ENCODE assay signal across 28 mouse cellular contexts in genomic region chr9:46749441-46749840, GRCm38 (mm10).
DNase-seq lines count a peak whose midpoint lies in the region; ATAC-seq lines count a peak whose summit lies in the region.
"Had no signal": no experiment of that assay in that cellular context is flagged by ENCODE, and none has a peak within 500 bp of the region (broad histone marks: within the 10 kb centered on the region; RNA-seq: fewer than 3 reads in every experiment).

No protein-coding gene starts in this region.

- H3K9me3 ChIP-seq in forebrain, embryonic 13.5 days (replicated peaks), result no peaks in the 10 kb centered on the region
- no peaks in the 10 kb centered on the region for H3K9me3 ChIP-seq in forebrain, embryonic 10.5 days
- H3K9me3 ChIP-seq in hindbrain, embryonic 16.5 days (ENCODE audit: control insufficient read depth, low read length), result no peaks in the 10 kb centered on the region
- no peaks in the 10 kb centered on the region for H3K9me3 ChIP-seq in hindbrain, embryonic 14.5 days (ENCODE audit: control insufficient read depth, low read length)
- no peaks in the 10 kb centered on the region for H3K9me3 ChIP-seq in midbrain, embryonic 16.5 days (replicated peaks; ENCODE audit: control insufficient read depth, low read length, poor library complexity, severe bottlenecking)
- no peaks in the 10 kb centered on the region for H3K9me3 ChIP-seq in midbrain, embryonic 15.5 days
- H3K9me3 ChIP-seq: hindbrain, embryonic 10.5 days; liver, embryonic 12.5 days; midbrain, embryonic 12.5 days; neural tube, embryonic 12.5 days had no signal

- peaks cover 2% of the 10 kb centered on the region; the same call in 1 of the 2 replicates for H3K27me3 ChIP-seq in forebrain, embryonic 13.5 days
- H3K27me3 ChIP-seq in forebrain, embryonic 10.5 days (ENCODE audit: poor library complexity, severe bottlenecking), result no peaks in the 10 kb centered on the region
- no peaks in the 10 kb centered on the region for H3K27me3 ChIP-seq in hindbrain, embryonic 16.5 days (replicated peaks; ENCODE audit: control insufficient read depth, insufficient read depth, low read length)
- H3K27me3 ChIP-seq in hindbrain, embryonic 14.5 days (ENCODE audit: control insufficient read depth, insufficient read depth, low read length), result no peaks in the 10 kb centered on the region
- H3K27me3 ChIP-seq in midbrain, embryonic 16.5 days (ENCODE audit: control insufficient read depth, insufficient read depth, low read depth, low read length), result no peaks in the 10 kb centered on the region; the same call in 1 of the 2 replicates
- no peaks in the 10 kb centered on the region for H3K27me3 ChIP-seq in midbrain, embryonic 15.5 days (replicated peaks)
- H3K27me3 ChIP-seq: liver, embryonic 12.5 days; midbrain, embryonic 12.5 days; neural tube, embryonic 12.5 days had no signal

- H3K4me3 ChIP-seq in forebrain, embryonic 13.5 days, result no peak overlapping the region
- no peak overlapping the region for H3K4me3 ChIP-seq in forebrain, embryonic 10.5 days
- no peak overlapping the region for H3K4me3 ChIP-seq in hindbrain, embryonic 16.5 days (ENCODE audit: low read length)
- no peak overlapping the region for H3K4me3 ChIP-seq in hindbrain, embryonic 14.5 days (replicated peaks; ENCODE audit: low read length)
- H3K4me3 ChIP-seq in midbrain, embryonic 16.5 days (ENCODE audit: low read depth, low read length), result no peak overlapping the region
- H3K4me3 ChIP-seq in midbrain, embryonic 15.5 days, result no peak overlapping the region
- H3K4me3 ChIP-seq: gastrocnemius, adult 2 months; heart, adult 2 months; hindbrain, embryonic 10.5 days; liver, embryonic 12.5 days; midbrain, embryonic 12.5 days; myocyte; neural tube, embryonic 12.5 days had no signal

- H3K36me3 ChIP-seq in forebrain, embryonic 13.5 days (ENCODE audit: poor library complexity, severe bottlenecking), result no peaks in the 10 kb centered on the region
- H3K36me3 ChIP-seq in forebrain, embryonic 10.5 days (replicated peaks), result no peaks in the 10 kb centered on the region
- H3K36me3 ChIP-seq in hindbrain, embryonic 16.5 days (ENCODE audit: control insufficient read depth, insufficient read depth, low read length), result no peaks in the 10 kb centered on the region
- H3K36me3 ChIP-seq in hindbrain, embryonic 14.5 days (replicated peaks; ENCODE audit: control insufficient read depth, insufficient read depth), result no peaks in the 10 kb centered on the region
- H3K36me3 ChIP-seq in midbrain, embryonic 16.5 days (ENCODE audit: control insufficient read depth, insufficient read depth, low read length), result no peaks in the 10 kb centered on the region
- no peaks in the 10 kb centered on the region for H3K36me3 ChIP-seq in midbrain, embryonic 15.5 days (replicated peaks)
- H3K36me3 ChIP-seq: hindbrain, embryonic 10.5 days; liver, embryonic 12.5 days; midbrain, embryonic 12.5 days; neural tube, embryonic 12.5 days had no signal

- H3K4me2 ChIP-seq in forebrain, embryonic 13.5 days, result no peak overlapping the region
- H3K4me2 ChIP-seq in hindbrain, embryonic 16.5 days (ENCODE audit: low read length), result no peak overlapping the region
- H3K4me2 ChIP-seq in hindbrain, embryonic 14.5 days (replicated peaks), result no peak overlapping the region
- no peak overlapping the region for H3K4me2 ChIP-seq in midbrain, embryonic 16.5 days (ENCODE audit: low read length)
- H3K4me2 ChIP-seq in midbrain, embryonic 15.5 days, result no peak overlapping the region
- H3K4me2 ChIP-seq: liver, embryonic 12.5 days; midbrain, embryonic 12.5 days; neural tube, embryonic 12.5 days had no signal

- no peak for ATAC-seq in forebrain, embryonic 13.5 days
- peak; percentile 64; the same call in 1 of the 2 replicates for ATAC-seq in hindbrain, embryonic 16.5 days
- ATAC-seq in hindbrain, embryonic 14.5 days (ENCODE audit: low FRiP score), result no peak
- ATAC-seq in midbrain, embryonic 16.5 days, result 0 out of 2 replicates have a peak, but pooled peaks have one; percentile 48
- no peak for ATAC-seq in midbrain, embryonic 15.5 days (replicated peaks)
- ATAC-seq: intestine, postnatal 0 days; liver, embryonic 12.5 days; liver, postnatal 0 days; Patski had no signal

- peaks cover 41% of the 10 kb centered on the region for H3K4me1 ChIP-seq in forebrain, embryonic 13.5 days
- H3K4me1 ChIP-seq in forebrain, embryonic 10.5 days, result peaks cover 26% of the 10 kb centered on the region
- peaks cover 6% of the 10 kb centered on the region for H3K4me1 ChIP-seq in hindbrain, embryonic 16.5 days (ENCODE audit: control insufficient read depth, insufficient read depth, low read depth, low read length)
- peaks cover 10% of the 10 kb centered on the region; the same call in 1 of the 2 replicates for H3K4me1 ChIP-seq in hindbrain, embryonic 14.5 days (replicated peaks; ENCODE audit: control insufficient read depth, insufficient read depth, low read length)
- H3K4me1 ChIP-seq in midbrain, embryonic 16.5 days (ENCODE audit: control insufficient read depth, insufficient read depth, low read length), result peaks cover 14% of the 10 kb centered on the region
- H3K4me1 ChIP-seq in midbrain, embryonic 15.5 days, result peaks cover 19% of the 10 kb centered on the region
- H3K4me1 ChIP-seq: liver, embryonic 12.5 days had no signal

- 61% methylated on average over 6 of the region's 6 CpGs for WGBS in forebrain, embryonic 13.5 days
- 80% methylated on average over 6 of the region's 6 CpGs for whole genome bisulfite sequencing in forebrain, embryonic 10.5 days
- WGBS in hindbrain, embryonic 16.5 days, result 46% methylated on average over 6 of the region's 6 CpGs
- WGBS in hindbrain, embryonic 14.5 days, result 63% methylated on average over 6 of the region's 6 CpGs
- WGBS in midbrain, embryonic 16.5 days, result 44% methylated on average over 6 of the region's 6 CpGs
- WGBS in midbrain, embryonic 15.5 days, result 40% methylated on average over 6 of the region's 6 CpGs

- 0 out of 2 replicates have a peak overlapping the region, but pooled peaks have one; percentile 8 for H3K27ac ChIP-seq in forebrain, embryonic 13.5 days
- no peak overlapping the region for H3K27ac ChIP-seq in forebrain, embryonic 10.5 days
- no peak overlapping the region for H3K27ac ChIP-seq in hindbrain, embryonic 16.5 days (ENCODE audit: low read depth, low read length)
- H3K27ac ChIP-seq in hindbrain, embryonic 14.5 days, result no peak overlapping the region
- peak overlapping the region; percentile 38 for H3K27ac ChIP-seq in midbrain, embryonic 16.5 days (ENCODE audit: low read length)
- no peak overlapping the region for H3K27ac ChIP-seq in midbrain, embryonic 15.5 days
- H3K27ac ChIP-seq: gastrocnemius, adult 2 months; heart, adult 2 months; hindbrain, embryonic 10.5 days; liver, embryonic 12.5 days; midbrain, embryonic 12.5 days; neural tube, embryonic 12.5 days had no signal

- H3K9ac ChIP-seq in forebrain, embryonic 13.5 days, result no peak overlapping the region
- H3K9ac ChIP-seq in hindbrain, embryonic 16.5 days (ENCODE audit: low read depth, low read length), result no peak overlapping the region
- no peak overlapping the region for H3K9ac ChIP-seq in hindbrain, embryonic 14.5 days
- no peak overlapping the region for H3K9ac ChIP-seq in midbrain, embryonic 16.5 days (ENCODE audit: low read depth, low read length)
- H3K9ac ChIP-seq in midbrain, embryonic 15.5 days, result no peak overlapping the region
- H3K9ac ChIP-seq: liver, embryonic 12.5 days; liver, postnatal 0 days; midbrain, embryonic 12.5 days; neural tube, embryonic 12.5 days had no signal

- no peak for DNase-seq in forebrain, embryonic 10.5 days (ENCODE audit: extremely low spot score, low spot score)
- DNase-seq in hindbrain, embryonic 14.5 days (ENCODE audit: low spot score), result no peak
- peak; percentile 66 for DNase-seq in brain, adult 2 months (ENCODE audit: low read depth, low spot score)
- no peak for DNase-seq in gastrocnemius, postnatal 4 days (ENCODE audit: low spot score in 2 of 2)
- DNase-seq: adrenal gland, postnatal 10 days; cerebellum, adult 11-12 months; gastrocnemius, adult 2 months; gastrocnemius, postnatal 36 days; heart, adult 2 months; heart, postnatal 14 days; kidney, adult 9 months; kidney, postnatal 14 days; layer of hippocampus, postnatal 36 days; left cerebral cortex, postnatal 4 days; liver, postnatal 0 days; lung, postnatal 36 days; thymus, postnatal 4 days had no signal

Comparison
In these comparisons a context has a peak if more than half of its experiments do, and no peak if none do; other contexts are left out.
1. ATAC-seq: peak in hindbrain, embryonic 16.5 days (single experiment) and midbrain, embryonic 16.5 days (single experiment); none in forebrain, embryonic 13.5 days (single experiment), hindbrain, embryonic 14.5 days (single experiment) and midbrain, embryonic 15.5 days (single experiment).
2. H3K27ac ChIP-seq: peak in forebrain, embryonic 13.5 days (single experiment) and midbrain, embryonic 16.5 days (single experiment); none in forebrain, embryonic 10.5 days (single experiment), hindbrain, embryonic 16.5 days (single experiment), hindbrain, embryonic 14.5 days (single experiment) and midbrain, embryonic 15.5 days (single experiment).